Mouse (Mus musculus) mouse trophoblast stem cell (cell line): ENCODE results near the gene Zbtb8a.
"Not testable (repeated sequence)": the region's sequence is repeated elsewhere in the genome, so short reads cannot be mapped to it uniquely, and the experiment has no call there.

Experiments used
- in situ Hi-C, 2 experiments: fragments of 300-500 bp; cut with MseI, MboI; formaldehyde crosslinking; loops; 2 replicates in 1 of 2; 3 replicates in 1 of 2; pipeline ENCODE4 v1.15.1; 2025

Zbtb8a gene

DNA sequence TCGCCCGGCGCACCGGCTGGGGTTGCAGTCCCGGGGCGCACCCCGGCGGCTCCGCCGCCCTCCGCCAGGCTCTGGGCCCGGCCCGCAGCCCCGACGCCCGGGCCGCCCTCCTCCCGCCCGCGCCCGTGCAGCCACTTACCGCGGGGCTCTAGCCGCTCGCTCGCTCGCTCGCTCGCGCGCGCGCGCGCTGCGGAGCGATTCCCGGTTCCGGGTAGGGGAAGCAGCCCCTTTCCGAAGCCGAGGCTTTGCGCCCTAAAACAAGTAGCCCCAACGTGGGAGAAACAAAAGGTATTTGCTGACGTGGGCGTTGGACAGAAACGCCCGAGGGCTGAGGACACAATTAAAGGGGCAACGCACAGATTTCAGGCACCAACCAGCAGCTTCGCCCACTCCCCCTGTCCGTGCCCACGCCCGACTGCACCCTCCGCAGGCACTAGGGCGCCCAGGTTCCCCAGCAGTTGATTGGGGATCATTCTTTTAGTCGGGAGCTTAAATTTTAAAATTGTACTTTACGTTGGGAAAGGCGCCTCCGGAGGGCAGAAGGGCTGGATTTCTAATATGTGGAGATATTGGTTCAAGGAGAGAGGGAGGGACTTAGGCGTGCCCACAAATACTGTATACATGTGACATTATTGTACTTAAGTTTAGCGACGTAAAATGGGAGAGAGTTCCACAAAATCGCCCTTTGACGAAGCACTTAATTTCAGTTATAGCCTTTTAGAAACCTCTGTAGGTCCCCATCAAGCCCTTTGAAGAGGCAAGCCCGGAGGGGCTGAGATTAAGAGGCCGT lies at the start of gene Zbtb8a:
Zbtb8a (minus strand) TSS at position 516 of the 790 bp plus-strand sequence.
- in situ Hi-C loops: no loop called here

- in situ Hi-C loops: no loop called here
These were observed 40.4 kb upstream of the Zbtb8a start for GRCm38 (mm10) chr4:129418321-129418720.

DNA sequence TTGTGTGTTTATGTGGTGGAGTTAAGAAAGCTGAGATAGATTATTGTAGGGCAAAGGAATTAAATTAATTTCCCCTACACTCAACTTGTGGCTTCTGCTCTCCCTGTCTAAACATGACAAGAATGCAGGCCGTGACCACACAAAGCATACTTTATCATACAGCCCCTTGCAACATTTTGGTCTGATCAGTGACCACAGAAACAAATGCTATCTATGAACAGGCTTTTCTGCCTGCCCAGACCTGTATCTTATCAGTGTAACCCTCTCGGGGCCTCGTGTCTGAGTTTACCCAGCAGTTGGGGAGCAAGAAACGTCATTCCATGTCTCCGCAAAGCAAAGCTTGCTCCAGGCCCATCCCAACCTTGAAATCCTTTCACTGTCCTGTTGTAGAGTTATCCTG lies 38.6 kb upstream of the Zbtb8a start:
- in situ Hi-C loops: no loop called here

DNA sequence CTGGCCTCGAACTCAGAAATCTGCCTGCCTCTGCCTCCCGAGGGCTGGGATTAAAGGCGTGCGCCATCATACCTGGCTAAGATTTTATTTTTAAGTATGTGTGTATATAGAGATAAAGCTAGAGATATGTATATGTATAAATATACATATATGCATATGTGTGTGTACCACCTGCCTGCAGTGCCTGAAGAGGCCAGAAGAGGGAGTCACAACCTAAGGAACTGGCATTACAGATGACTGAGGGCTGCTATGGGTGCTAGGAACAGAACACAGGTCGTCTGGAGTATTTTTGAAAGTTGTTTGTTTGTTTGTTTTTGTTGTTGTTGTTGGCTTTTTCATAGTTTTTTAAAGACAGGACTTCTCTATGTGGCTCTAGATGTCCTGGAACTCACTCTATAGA lies 38.0 kb upstream of the Zbtb8a start:
- in situ Hi-C loops: no loop called here

- in situ Hi-C loops: no loop called here
These were observed 33.1 kb upstream of the Zbtb8a start for GRCm38 (mm10) chr4:129410991-129411390.

- in situ Hi-C loops: not testable (repeated sequence)
These were observed 32.6 kb upstream of the Zbtb8a start for GRCm38 (mm10) chr4:129410532-129410931.

- in situ Hi-C loops: no loop called here
These were observed 28.5 kb upstream of the Zbtb8a start for GRCm38 (mm10) chr4:129406447-129406846.

DNA sequence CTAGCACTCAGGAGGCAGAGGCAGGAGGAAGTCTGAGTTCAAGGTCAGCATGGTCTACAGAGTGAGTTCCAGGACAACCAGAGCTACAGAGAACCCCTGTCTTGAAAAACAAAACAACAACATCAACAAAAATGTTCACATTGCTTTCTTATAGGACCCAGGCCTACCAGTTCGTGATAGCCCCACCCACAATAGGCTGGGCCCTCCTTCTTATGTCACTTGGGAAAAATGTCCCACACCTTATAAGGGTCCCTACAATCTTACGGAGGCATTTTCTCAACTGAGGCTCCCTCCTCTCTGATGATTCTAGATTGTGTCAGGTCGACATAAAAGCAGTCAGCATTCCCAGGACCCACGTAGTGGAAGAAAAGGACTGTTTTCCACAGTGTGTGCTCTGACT lies 21.9 kb upstream of the Zbtb8a start:
- in situ Hi-C loops: no loop called here

DNA sequence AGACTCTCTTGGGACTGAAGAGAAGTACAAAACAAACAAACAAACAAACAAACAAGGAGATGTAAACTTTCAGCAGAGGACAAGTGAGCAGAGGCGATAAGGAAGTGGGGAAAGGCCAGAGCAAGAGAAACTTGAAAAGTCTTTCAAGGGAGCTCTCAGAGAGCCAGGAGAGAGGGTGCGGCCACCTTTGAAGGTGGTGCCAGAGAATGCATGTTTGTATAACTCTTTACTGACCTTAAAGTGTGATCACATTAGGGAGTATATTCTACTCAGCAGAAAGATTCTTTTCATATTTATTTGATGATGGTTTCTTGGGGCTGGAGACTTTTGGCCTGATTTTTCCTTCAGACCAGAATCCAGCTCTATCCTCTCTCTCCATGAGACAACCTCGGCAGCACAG lies 19.0 kb upstream of the Zbtb8a start:
- in situ Hi-C loops: no loop called here

- in situ Hi-C loops: no loop called here
These were observed 16.4 kb upstream of the Zbtb8a start for GRCm38 (mm10) chr4:129394089-129394870.

- in situ Hi-C loops: no loop called here
These were observed 13.1 kb upstream of the Zbtb8a start for GRCm38 (mm10) chr4:129390936-129391557.

DNA sequence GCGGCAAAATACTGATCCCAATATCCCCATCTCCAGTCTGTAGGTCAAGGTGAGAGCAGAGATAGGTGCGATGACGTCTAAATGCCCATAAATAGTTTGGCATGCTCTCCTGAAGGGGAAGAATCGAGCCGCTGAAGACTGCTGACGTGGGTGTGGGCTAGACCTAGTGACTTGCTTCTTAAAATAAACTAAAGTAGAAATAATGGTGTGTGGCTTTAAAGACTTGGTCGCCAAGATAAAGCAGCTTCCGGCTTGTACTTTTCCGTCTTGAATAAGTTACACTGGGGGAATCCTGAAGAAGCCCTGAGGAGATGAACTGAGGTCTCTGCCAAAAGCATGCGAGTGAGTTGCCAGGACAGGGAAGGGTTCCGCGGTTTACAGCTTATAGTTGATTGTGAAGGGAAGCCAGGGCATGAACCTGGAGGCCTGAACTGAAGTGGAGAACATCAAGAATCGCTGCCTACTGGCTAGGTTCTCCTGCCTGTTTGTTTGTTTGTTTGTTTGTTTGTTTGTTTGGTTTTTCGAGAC lies 12.4 kb upstream of the Zbtb8a start:
- in situ Hi-C loops: no loop called here

GRCm38 (mm10) chr4:129388404-129388803 lies 10.5 kb upstream of the Zbtb8a start:
- in situ Hi-C loops: no loop called here

DNA sequence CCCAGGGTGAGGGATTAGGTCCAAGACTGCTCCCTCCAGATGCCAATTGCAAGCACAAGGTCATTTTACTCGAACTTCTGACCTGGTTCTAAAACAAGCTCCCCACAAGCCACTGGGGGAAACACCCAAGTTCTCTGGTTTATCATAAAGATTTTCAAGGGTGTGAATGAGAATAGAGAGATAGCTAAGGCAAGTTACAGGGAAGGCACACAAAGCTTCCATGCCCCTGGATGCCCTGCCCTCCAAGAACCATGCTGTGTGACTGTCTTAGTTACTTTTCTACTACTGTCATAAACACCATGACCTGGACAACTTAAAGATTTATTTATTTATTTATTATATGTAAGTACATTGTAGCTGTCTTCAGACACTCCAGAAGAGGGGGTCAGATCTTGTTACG lies 9.1 kb upstream of the Zbtb8a start:
- in situ Hi-C loops: no loop called here

DNA sequence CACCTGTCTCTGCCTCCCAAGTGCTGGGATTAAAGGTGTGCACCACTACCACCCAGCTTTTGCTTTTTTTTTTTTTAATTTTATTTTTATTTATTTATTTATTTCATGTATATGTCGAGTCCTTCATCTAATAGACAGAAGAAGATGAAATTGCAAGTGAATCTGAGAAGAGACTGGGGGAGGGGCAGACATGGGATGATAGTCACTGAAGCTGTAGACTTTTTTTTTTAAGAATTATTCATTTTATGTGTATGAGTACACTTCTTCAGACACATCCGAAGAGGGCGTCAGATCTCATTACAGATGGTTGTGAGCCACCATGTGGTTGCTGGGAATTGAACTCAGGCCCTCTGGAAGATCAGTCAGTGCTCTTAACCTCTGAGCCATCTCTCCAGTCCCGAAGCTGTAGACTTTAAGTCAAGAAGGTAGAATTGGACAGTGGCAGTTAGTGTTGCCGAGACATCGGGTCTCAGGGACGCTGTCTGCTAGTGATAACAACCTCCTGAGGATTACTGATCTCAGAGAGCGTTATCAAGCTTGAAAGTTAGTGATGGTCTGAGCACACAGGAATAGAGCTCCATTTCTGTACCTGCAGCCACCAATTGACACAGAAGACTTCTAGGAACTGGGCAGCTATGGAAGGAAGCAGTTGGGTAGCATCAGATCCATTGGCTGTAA lies 8.5 kb upstream of the Zbtb8a start:
- in situ Hi-C loops: no loop called here

- in situ Hi-C loops: no loop called here
These were observed 7.8 kb upstream of the Zbtb8a start for GRCm38 (mm10) chr4:129385685-129386084.

- in situ Hi-C loops: no loop called here
These were observed 6.5 kb upstream of the Zbtb8a start for GRCm38 (mm10) chr4:129384440-129384839.

- in situ Hi-C loops: no loop called here
These were observed 5.7 kb upstream of the Zbtb8a start for GRCm38 (mm10) chr4:129383586-129383985.

DNA sequence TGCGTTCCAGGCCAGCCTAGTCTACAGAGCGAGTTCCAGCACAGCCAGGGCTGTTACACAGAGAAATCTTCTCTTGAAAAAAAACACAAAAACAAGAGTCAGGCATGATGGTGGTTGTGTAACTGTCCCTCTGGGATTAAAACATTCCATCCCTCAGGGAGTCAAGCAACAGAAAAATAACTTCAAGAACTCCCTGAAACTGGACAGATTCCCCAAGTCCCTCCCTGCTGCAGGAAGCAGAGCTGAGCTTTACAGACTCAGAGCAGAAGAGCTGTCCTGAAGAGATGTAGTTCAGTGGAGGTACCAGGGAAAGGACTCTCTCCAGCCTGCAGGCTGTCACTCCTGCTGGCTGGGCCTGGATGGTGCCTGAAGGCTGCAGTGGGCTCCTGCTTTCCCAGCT lies 4.6 kb upstream of the Zbtb8a start:
- in situ Hi-C loops: no loop called here

GRCm38 (mm10) chr4:129382029-129382428 lies 4.1 kb upstream of the Zbtb8a start:
- in situ Hi-C loops: no loop called here

DNA sequence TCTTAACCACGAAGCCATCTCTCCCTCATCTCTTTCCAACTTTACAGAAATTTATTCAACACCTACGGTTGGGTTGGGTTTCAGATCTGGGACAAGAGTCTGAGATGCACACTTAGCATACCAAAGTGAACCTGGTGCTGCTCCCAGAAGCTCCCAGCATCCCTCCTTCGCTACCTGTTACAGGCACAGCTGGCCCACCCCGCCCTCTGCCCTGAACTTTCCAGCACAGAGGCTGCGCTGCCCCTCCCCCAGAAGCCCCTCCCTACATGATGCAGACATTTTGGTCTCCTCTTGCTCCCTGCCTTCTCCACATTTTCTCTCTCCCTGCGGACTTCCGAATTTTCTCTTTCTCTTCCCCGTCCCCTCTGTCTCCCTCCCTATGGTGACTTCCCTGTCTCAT lies 3.2 kb upstream of the Zbtb8a start:
- in situ Hi-C loops: no loop called here

- in situ Hi-C loops: no loop called here
These were observed 1.9 kb upstream of the Zbtb8a start for GRCm38 (mm10) chr4:129379805-129380204.
